Mouse (Mus musculus): ENCODE data around the gene Dtd2.

- TF ChIP-seq POLR2A (IDR thresholded peaks at IDR 0.05; ENCODE audit: control insufficient read depth in 1 of 2, insufficient read depth in 1 of 2, low read depth in 1 of 2, low read length in 2 of 2, poor library complexity in 1 of 2), result no peak
- no peak for TF ChIP-seq CTCF (IDR thresholded peaks at IDR 0.05 in 2 of 3, conservative IDR thresholded peaks at IDR 0.05 in 1 of 3; ENCODE audit: control insufficient read depth in 1 of 3, insufficient read depth in 1 of 3, low read depth in 2 of 3, low read length in 3 of 3, poor library complexity in 1 of 3, severe bottlenecking in 1 of 3)
- TF ChIP-seq USF2 (IDR thresholded peaks at IDR 0.05; ENCODE audit: borderline replicate concordance in 1 of 2, insufficient read depth in 1 of 2, low read depth in 1 of 2, low read length in 2 of 2), result no peak
- no peak for TF ChIP-seq EP300 (IDR thresholded peaks at IDR 0.05; ENCODE audit: low read depth in 1 of 2, low read length in 2 of 2)
- no peak for TF ChIP-seq GATA1 (IDR thresholded peaks at IDR 0.05; ENCODE audit: low read depth, low read length)
- TF ChIP-seq KAT2A (conservative IDR thresholded peaks at IDR 0.05; ENCODE audit: low read depth, low read length), result no peak
- TF ChIP-seq ZKSCAN1 (IDR thresholded peaks at IDR 0.05; ENCODE audit: low read depth, low read length), result no peak
- no peak for TF ChIP-seq BHLHE40 (IDR thresholded peaks at IDR 0.05; ENCODE audit: borderline replicate concordance, low read depth, low read length)
These were observed 3.8 kb upstream of the Dtd2 start for GRCm38 (mm10) chr12:52009928-52010629.

Measured in MEL (cell line).